Mouse (Mus musculus): ENCODE measurements around the gene Pdcd5.

Pdcd5 gene

GRCm38 (mm10) chr7:35646317-35647081 is 822 bp downstream of the Pdcd5 start:
- DNase-seq (ENCODE audit: low read depth, low spot score) = peak; percentile 50

- DNase-seq (ENCODE audit: low read depth, low spot score) = no peak
Measured at GRCm38 (mm10) chr7:35640072-35640471, 7.2 kb downstream of the Pdcd5 start.

- DNase-seq (ENCODE audit: low read depth, low spot score) = no peak
Measured at GRCm38 (mm10) chr7:35636874-35637273, 10.4 kb downstream of the Pdcd5 start.

DNA sequence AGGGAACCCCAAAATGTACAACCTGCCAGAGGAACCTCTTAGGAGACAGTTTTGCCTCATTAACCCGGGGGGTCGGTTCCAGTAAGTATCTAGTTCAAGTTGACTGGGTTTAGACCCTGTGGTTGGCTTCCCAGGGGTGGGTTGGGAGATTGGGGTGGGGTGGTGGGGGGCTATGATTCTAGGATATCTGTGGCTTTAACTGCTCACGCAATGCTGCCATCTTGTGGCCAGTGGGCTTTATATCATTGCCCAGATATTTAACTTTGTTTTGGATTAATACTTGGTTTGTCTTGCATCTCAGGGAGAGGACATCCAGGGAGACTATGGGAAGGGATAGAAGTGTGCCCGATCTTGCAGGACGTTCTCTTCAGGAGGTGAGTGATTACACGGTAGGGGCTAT is 11.1 kb downstream of the Pdcd5 start:
- DNase-seq (ENCODE audit: low read depth, low spot score) = peak; percentile 60

DNA sequence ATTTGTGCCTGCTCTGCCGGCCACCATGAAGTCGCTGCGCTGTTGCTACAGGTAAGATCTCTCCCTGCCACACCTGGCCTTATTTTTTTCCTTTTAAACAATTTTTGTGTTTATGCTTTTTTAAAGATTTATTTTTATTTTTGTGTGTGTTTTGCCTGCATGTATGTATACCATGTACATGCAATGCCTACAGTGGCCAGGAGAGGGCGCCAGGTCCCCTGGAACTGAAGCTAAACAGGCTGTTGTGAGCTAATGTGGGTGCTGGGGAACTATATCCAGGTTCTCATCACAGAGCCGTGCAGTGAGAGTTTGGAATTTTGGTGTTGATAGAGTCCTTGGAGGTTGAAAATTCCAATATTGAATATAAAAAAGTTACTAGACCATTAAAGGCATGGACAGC is 18.8 kb downstream of the Pdcd5 start:
- DNase-seq (ENCODE audit: low read depth, low spot score) = peak; percentile 71

GRCm38 (mm10) chr7:35627371-35627770 is 19.9 kb downstream of the Pdcd5 start:
- no peak for DNase-seq (ENCODE audit: low read depth, low spot score)

GRCm38 (mm10) chr7:35626038-35626437 is 21.3 kb downstream of the Pdcd5 start:
- no peak for DNase-seq (ENCODE audit: low read depth, low spot score)

GRCm38 (mm10) chr7:35622626-35623025 is 24.7 kb downstream of the Pdcd5 start:
- DNase-seq (ENCODE audit: low read depth, low spot score) = no peak

DNA sequence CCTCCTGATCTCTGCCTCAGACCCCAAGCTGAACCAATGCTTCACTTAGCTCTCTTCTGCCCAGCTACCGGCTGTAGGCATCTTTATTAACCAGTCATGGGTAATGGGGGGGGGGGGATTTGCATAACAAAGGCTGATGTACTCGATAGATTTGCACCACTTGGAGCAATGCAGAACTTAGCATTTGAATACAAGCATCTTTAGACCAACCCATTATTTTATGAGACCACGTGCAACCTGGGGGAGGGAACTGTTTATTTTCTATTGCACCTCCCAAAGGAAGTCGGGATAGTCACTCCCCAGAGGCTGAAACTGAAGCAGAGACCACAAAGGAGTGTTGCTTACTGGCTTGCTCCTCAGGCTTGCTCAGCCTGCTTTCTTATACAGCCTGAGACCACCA is 29.8 kb downstream of the Pdcd5 start:
- DNase-seq (ENCODE audit: low read depth, low spot score) = no peak

- no peak for DNase-seq (ENCODE audit: low read depth, low spot score)
Measured at GRCm38 (mm10) chr7:35609245-35609644, 38.1 kb downstream of the Pdcd5 start.

GRCm38 (mm10) chr7:35606816-35607215 is 40.5 kb downstream of the Pdcd5 start:
- DNase-seq (ENCODE audit: low read depth, low spot score) = no peak

GRCm38 (mm10) chr7:35602766-35603165 is 44.6 kb downstream of the Pdcd5 start:
- no peak for DNase-seq (ENCODE audit: low read depth, low spot score)

DNA sequence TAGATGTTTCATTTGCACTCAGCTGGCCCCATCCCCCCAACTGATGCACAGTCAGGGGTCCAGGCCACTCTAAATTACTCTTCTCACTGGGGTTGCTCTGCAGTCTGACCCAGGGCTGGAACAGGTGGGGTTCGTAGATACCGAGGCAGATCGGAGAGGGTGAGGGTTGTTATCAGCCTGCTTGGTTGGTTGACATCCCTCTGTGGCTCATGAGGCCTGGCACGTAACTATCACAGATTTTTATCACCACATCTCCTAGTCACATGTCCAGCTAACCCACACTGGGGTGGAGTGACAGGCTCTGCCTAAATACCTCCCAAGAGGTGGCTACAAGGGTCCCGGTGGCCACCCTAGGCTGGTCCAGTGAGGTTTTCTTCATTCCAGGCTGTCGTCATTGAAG is 46.2 kb downstream of the Pdcd5 start:
- no peak for DNase-seq (ENCODE audit: low read depth, low spot score)

- no peak for DNase-seq (ENCODE audit: low read depth, low spot score)
Measured at GRCm38 (mm10) chr7:35600031-35600430, 47.3 kb downstream of the Pdcd5 start.

DNA sequence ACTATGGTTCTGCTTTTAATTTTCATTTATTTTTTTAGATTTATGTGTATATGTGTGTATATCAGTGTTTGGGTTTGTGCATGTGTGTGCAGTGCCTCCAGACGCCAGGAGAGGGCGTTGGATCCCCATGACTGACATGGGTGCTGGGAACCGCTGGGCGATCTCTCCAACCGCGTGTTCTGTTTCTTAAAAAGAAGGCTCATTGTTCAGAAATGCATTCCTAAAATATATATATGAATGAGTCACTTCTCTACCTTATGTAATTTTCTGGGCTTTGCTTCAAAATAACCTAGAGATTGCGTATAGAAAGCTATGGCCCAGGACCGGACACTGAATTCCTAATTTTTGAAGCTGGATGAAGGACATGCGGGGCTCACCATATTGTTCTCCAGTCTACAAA is 47.8 kb downstream of the Pdcd5 start:
- no peak for DNase-seq (ENCODE audit: low read depth, low spot score)

GRCm38 (mm10) chr7:35594311-35594710 is 53.0 kb downstream of the Pdcd5 start:
- no peak for DNase-seq (ENCODE audit: low read depth, low spot score)

All from CD4-positive, CD25-positive, alpha-beta regulatory T cell, adult 2 months (primary cell).